Mouse (Mus musculus) olfactory bulb, adult 2 months (tissue): Measurements from ENCODE around the gene Gm38431.

Experiments
- CTCF ChIP-seq: fragments of 200-500 bp; IDR thresholded peaks from 2 replicates; pipeline ENCODE4 v1.5.1; 2012; ENCODE audit warnings: low read depth, mild to moderate bottlenecking, low read length, moderate library complexity; ENCODE audit not compliant: insufficient read depth
- POLR2A ChIP-seq: fragments of 200-500 bp; IDR thresholded peaks from 2 replicates; pipeline ENCODE4 v1.6.1; 2012; ENCODE audit warnings: mild to moderate bottlenecking, low read depth, low read length, moderate library complexity; ENCODE audit not compliant: insufficient read depth

- TF ChIP-seq CTCF, result no peak
- peak; percentile 42; the same call in 1 of the 2 replicates for TF ChIP-seq POLR2A
Measured at GRCm38 (mm10) chr9:21037481-21037891, 54.3 kb downstream of the Gm38431 start.
